Mouse (Mus musculus) embryonic facial prominence, embryonic 14.5 days (tissue): ENCODE measurements around the gene Slc8a1. TPM values are rescaled to one million over a fixed set of nuclear protein-coding genes. Genes with fewer than 3 reads are reported as not detected.

Experiments
- ATAC-seq: fragments of 200-750 bp; cut with Nextera tagmentation; 2 replicates; pipeline ENCODE4 v1.8.0; 2017; ENCODE audit warnings: low read depth, moderate number of reproducible peaks, moderate TSS enrichment
- DNase-seq: peaks from one replicate; pipeline ENCODE4 v3.0.0-alpha.2; 2015; ENCODE audit warnings: low spot score
- H3K27ac ChIP-seq: fragments of 300-500 bp; sonication (generic); replicated peaks from 2 replicates; pipeline ENCODE4 v1.5.1; 2014; ENCODE audit warnings: low read depth, mild to moderate bottlenecking, low read length, moderate library complexity
- H3K27me3 ChIP-seq: fragments of 300-500 bp; sonication (generic); replicated peaks from 2 replicates; pipeline ENCODE4 v1.6.1; 2014; ENCODE audit warnings: low read length; ENCODE audit not compliant: control insufficient read depth, insufficient read depth
- H3K36me3 ChIP-seq: fragments of 300-500 bp; sonication (generic); 2 replicates; pipeline ENCODE4 v1.6.1; 2014; ENCODE audit warnings: low read length, mixed read lengths; ENCODE audit not compliant: control insufficient read depth, insufficient read depth
- H3K4me1 ChIP-seq: fragments of 300-500 bp; sonication (generic); 2 replicates; pipeline ENCODE4 v1.6.1; 2014; ENCODE audit warnings: antibody characterized with exemption, low read length; ENCODE audit not compliant: control insufficient read depth, insufficient read depth
- H3K4me2 ChIP-seq: fragments of 300-500 bp; sonication (generic); 2 replicates; pipeline ENCODE4 v1.6.1; 2014; ENCODE audit warnings: low read depth, mild to moderate bottlenecking, low read length, moderate library complexity, mixed read lengths
- H3K4me3 ChIP-seq: fragments of 300-500 bp; sonication (generic); 2 replicates; pipeline ENCODE4 v1.5.1; 2014; ENCODE audit warnings: low read depth, mild to moderate bottlenecking, low read length
- H3K9ac ChIP-seq: fragments of 300-500 bp; sonication (generic); 2 replicates; pipeline ENCODE4 v1.6.1; 2014; ENCODE audit warnings: low read depth, mild to moderate bottlenecking, low read length, moderate library complexity, mixed read lengths
- H3K9me3 ChIP-seq: fragments of 300-500 bp; sonication (generic); 2 replicates; pipeline ENCODE4 v1.6.1; 2016; ENCODE audit warnings: low read length; ENCODE audit not compliant: control insufficient read depth
- WGBS: fragments of 180-500 bp; shearing (Covaris S2); extraction: QIAGEN DNeasy Blood & Tissue Kit; methylation state at CpG from one replicate; pipeline ENCODE4 v1.1.7; 2014; 5-methylcytosine and 5-hydroxymethylcytosine counted together
- polyA plus RNA-seq: library from polyadenylated mRNA; unstranded; fragments of >200 nt; fragmentation: Nextera tagmentation; extraction: Ambion mirVana; gene quantifications from 2 replicates; pipeline ENCODE4 v1.2.1, GENCODE M21; 2014

The Slc8a1 gene
- polyA plus RNA-seq, 1 experiment from 2014 or later: 4.6 TPM

DNA sequence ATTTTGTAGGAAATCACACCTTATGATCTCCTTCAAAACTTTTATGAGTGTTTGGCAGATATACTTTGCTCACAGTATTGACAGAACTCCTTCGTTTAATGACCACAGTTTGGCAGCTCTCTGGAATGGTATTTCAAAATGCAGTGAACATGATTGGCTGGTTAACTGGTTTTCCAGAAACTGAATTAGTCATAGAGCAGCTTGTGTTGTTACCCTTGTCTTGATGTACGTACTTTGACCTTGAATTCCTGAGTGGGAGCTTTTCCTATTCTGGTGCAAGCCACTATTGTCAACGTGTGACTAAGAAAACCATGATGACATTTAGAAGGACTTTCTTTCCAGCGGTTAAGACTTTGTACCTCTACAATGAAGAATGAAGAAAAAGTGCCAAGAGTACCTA is 868 bp downstream of the Slc8a1 start:
- Histone ChIP-seq H3K4me1 (no peaks in the 10 kb centered on the region), H3K27me3 (no peaks in the 10 kb centered on the region), H3K36me3 (no peaks in the 10 kb centered on the region), H3K4me3 (no peak overlapping the region), H3K9me3 (no peaks in the 10 kb centered on the region), H3K4me2 (no peak overlapping the region), H3K9ac (no peak overlapping the region), H3K27ac (no peak overlapping the region)
- DNase-seq (no peak), ATAC-seq (no peak)
- WGBS: 82% methylated on average over 4 of the region's 4 CpGs

DNA sequence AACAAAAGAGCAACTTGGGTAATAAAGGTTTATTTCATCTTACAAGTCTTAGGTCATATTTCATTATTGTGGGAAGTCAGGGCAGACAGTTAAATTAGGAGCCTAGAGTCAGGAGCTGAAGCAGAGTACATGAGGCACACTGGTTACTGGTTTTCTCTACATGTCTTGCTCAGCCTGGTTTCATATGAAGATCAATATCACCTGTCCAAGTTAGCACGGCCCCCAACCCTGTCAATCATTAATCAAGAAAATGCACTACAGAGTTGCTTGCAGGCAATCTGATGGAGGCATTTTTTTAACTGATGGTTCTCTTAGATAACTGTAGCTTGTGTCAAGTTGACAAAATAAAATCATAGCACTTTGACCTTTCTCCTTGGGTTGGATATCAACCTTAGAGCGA is 2.6 kb downstream of the Slc8a1 start:
- Histone ChIP-seq H3K36me3 (no peaks in the 10 kb centered on the region), H3K27me3 (no peaks in the 10 kb centered on the region), H3K9ac (no peak overlapping the region), H3K27ac (no peak overlapping the region), H3K4me2 (no peak overlapping the region), H3K4me1 (no peaks in the 10 kb centered on the region), H3K4me3 (no peak overlapping the region), H3K9me3 (no peaks in the 10 kb centered on the region)
- DNase-seq (no peak), ATAC-seq (no peak)
- WGBS: 70% methylated on average over 2 of the region's 2 CpGs

DNA sequence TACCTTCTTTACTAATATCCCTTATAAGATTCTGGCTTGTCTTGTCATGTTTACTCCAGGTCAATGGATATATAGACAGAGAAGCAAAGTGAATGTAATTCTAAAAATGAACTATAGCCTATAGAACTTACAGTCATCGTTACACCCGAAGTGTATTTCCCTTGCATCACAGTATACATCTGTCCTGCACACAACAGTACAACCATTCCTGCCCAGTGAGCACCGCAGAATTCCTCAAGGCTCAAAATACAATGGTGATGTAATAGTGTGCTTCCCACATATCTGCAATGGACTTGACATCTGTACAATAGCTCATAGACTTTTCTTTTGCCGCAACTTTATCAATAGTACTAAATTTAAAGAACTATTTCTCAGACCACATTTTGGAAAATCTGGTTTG is 8.3 kb downstream of the Slc8a1 start:
- ATAC-seq (no peak), DNase-seq (no peak)
- Histone ChIP-seq H3K36me3 (no peaks in the 10 kb centered on the region), H3K9ac (no peak overlapping the region), H3K27me3 (no peaks in the 10 kb centered on the region), H3K27ac (no peak overlapping the region), H3K4me3 (no peak overlapping the region), H3K9me3 (no peaks in the 10 kb centered on the region), H3K4me1 (no peaks in the 10 kb centered on the region), H3K4me2 (no peak overlapping the region)
- 91% methylated on average over 4 of the region's 4 CpGs for WGBS

DNA sequence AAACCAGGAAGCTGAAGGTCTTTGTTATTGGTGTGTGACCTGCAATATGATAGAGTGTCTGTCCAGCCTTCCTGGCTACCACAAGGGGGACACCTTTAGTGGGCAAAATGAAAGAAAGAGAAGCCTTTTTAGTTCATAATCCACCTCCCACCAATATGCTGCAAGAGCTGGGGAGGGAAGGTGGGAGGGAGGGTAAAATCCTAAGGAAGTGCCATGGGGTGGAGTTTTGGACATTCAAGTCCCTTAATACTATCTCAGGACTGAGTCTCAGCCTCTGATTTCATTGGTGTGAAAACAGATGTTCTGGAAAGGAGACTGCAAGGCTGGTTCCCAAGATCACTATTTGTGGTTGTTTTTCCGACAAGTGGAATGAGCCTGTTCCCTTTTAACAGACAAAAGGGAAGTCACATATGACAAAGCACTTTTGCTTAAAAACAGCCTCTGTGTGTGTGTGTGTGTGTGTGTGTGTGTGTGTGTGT is 25.9 kb downstream of the Slc8a1 start:
- ATAC-seq (no peak), DNase-seq (no peak)
- Histone ChIP-seq H3K27ac (no peak overlapping the region), H3K9ac (no peak overlapping the region), H3K36me3 (no peaks in the 10 kb centered on the region), H3K4me3 (no peak overlapping the region), H3K4me1 (no peaks in the 10 kb centered on the region), H3K9me3 (no peaks in the 10 kb centered on the region), H3K27me3 (no peaks in the 10 kb centered on the region), H3K4me2 (no peak overlapping the region)
- 50% methylated on average over 1 of the region's 1 CpGs for WGBS

DNA sequence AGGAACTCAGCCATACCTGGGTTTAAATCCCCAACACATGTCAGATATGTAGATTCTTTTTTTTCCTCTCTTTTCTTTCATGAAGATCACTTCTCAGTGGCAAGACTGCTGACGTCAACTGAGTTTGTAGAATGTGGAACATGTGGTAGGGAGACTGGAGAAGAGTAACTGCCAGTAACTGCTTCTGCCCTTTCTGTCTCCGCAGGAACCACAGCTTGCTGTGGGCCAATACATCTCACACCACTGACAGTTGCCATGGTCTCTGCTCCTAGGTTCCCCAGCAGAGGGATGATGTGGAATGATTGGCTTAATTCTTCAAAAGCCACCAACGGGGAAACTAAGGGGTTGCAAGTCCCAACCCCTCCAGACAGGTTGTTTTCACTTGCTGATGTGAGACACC is 33.4 kb downstream of the Slc8a1 start:
- no peak overlapping the region for H3K4me2 ChIP-seq
- no peaks in the 10 kb centered on the region for H3K9me3 ChIP-seq
- no peak overlapping the region for H3K9ac ChIP-seq
- DNase-seq (no peak), ATAC-seq (no peak)
- H3K27me3 ChIP-seq: no peaks in the 10 kb centered on the region
- WGBS: 51% methylated on average over 3 of the region's 3 CpGs
- H3K4me1 ChIP-seq: no peaks in the 10 kb centered on the region
- no peak overlapping the region for H3K4me3 ChIP-seq
- no peaks in the 10 kb centered on the region for H3K36me3 ChIP-seq
- H3K27ac ChIP-seq: no peak overlapping the region

DNA sequence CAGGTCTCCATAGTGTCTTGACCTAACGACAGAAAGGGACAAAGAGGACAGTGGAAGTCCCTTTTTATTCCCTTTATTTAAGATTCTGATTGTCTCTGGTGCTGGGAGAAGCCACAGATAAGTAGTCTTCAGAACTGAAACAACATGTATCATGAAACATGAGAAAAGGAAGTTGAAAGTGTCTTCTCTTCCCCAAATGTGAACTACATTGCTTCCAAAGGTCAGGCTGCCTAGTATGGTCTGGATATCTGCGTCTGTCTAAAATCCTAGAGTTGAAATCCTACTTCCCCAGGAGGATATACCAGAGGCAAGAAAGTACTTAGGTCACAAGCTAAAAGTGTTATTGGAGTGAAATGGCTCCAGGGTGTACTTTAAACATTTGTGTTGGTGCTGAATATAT is 34.9 kb downstream of the Slc8a1 start:
- no peak overlapping the region for H3K4me2 ChIP-seq
- 70% methylated on average over 2 of the region's 2 CpGs for WGBS
- H3K36me3 ChIP-seq: no peaks in the 10 kb centered on the region
- no peak overlapping the region for H3K4me3 ChIP-seq
- H3K27ac ChIP-seq: no peak overlapping the region
- no peaks in the 10 kb centered on the region for H3K27me3 ChIP-seq
- H3K4me1 ChIP-seq: no peaks in the 10 kb centered on the region
- ATAC-seq (no peak), DNase-seq (no peak)
- H3K9me3 ChIP-seq: no peaks in the 10 kb centered on the region
- no peak overlapping the region for H3K9ac ChIP-seq

DNA sequence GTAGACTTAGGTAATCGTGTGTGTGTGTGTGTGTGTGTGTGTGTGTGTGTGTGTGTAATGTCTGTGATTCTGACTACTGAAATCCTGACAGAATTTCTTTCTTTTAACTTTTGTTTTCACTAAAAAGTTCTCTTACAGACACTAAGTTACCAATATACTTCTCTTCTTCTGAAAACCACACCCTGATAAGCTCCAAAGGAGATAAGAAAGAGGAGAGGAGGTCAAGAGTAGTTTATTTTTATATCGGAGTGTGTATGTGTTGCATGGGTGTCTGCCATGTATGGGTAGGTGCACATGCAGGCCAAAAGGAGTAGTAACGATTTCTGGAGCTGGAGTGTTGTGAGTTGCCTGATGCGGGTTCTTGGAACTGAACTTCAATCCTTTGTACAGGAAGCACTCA is 36.5 kb downstream of the Slc8a1 start:
- no peak overlapping the region for H3K4me3 ChIP-seq
- ATAC-seq (no peak), DNase-seq (no peak)
- no peak overlapping the region for H3K9ac ChIP-seq
- no peaks in the 10 kb centered on the region for H3K9me3 ChIP-seq
- H3K4me2 ChIP-seq: no peak overlapping the region
- no peaks in the 10 kb centered on the region for H3K27me3 ChIP-seq
- no peaks in the 10 kb centered on the region for H3K4me1 ChIP-seq
- 80% methylated on average over 4 of the region's 4 CpGs for WGBS
- H3K27ac ChIP-seq: no peak overlapping the region
- H3K36me3 ChIP-seq: no peaks in the 10 kb centered on the region

DNA sequence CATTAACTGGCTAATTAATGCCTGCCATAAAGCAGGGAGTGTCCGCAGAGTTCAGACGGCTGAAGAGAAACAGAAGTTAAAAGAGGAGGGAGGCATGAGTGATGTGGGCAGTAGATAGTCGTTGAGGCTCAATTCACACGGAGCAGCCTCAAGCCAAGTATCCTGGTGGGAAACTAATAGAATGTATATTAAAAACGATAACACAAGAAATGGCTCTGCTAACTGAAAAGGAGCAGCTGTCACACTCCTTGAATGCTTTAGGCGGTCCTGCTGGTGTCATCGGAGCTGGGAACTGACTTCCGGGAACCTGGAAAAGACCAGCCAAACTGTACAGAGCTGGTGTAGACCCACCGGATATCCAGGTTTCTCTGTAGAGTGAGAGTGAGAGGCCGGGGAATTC is 39.4 kb downstream of the Slc8a1 start:
- WGBS: 61% methylated on average over 10 of the region's 10 CpGs
- no peak overlapping the region for H3K4me3 ChIP-seq
- H3K9me3 ChIP-seq: no peaks in the 10 kb centered on the region
- H3K27ac ChIP-seq: no peak overlapping the region
- H3K27me3 ChIP-seq: no peaks in the 10 kb centered on the region
- ATAC-seq (no peak), DNase-seq (no peak)
- no peaks in the 10 kb centered on the region for H3K36me3 ChIP-seq
- no peak overlapping the region for H3K4me2 ChIP-seq
- H3K4me1 ChIP-seq: no peaks in the 10 kb centered on the region
- H3K9ac ChIP-seq: no peak overlapping the region

DNA sequence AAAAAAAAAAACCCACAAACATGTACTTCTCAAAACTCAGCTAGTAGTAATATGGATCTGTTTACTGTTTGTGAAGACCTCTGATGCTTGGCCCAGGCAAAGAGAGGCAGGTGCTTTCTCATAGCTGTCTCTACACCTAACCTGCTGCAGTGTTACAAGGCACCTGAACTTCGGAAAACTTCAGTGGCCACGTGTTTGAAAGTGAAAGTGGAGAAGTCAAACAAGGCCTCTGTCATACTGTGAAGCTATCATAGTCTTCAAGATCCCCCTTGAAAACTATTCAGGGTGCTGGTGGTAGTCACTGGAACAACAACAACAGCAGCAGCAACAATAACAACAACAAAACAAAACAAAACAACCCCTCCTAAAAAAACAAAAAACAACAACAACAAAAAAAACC is 40.5 kb downstream of the Slc8a1 start:
- Histone ChIP-seq H3K4me2 (no peak overlapping the region), H3K9ac (no peak overlapping the region), H3K9me3 (no peaks in the 10 kb centered on the region), H3K27me3 (no peaks in the 10 kb centered on the region), H3K4me1 (no peaks in the 10 kb centered on the region), H3K27ac (no peak overlapping the region), H3K36me3 (no peaks in the 10 kb centered on the region), H3K4me3 (no peak overlapping the region)
- no peak for DNase-seq
- ATAC-seq: no peak
- WGBS: 63% methylated on average over 2 of the region's 2 CpGs
